Comparison of ENCODE assay signal across 9 mouse cellular contexts in the genomic region with DNA sequence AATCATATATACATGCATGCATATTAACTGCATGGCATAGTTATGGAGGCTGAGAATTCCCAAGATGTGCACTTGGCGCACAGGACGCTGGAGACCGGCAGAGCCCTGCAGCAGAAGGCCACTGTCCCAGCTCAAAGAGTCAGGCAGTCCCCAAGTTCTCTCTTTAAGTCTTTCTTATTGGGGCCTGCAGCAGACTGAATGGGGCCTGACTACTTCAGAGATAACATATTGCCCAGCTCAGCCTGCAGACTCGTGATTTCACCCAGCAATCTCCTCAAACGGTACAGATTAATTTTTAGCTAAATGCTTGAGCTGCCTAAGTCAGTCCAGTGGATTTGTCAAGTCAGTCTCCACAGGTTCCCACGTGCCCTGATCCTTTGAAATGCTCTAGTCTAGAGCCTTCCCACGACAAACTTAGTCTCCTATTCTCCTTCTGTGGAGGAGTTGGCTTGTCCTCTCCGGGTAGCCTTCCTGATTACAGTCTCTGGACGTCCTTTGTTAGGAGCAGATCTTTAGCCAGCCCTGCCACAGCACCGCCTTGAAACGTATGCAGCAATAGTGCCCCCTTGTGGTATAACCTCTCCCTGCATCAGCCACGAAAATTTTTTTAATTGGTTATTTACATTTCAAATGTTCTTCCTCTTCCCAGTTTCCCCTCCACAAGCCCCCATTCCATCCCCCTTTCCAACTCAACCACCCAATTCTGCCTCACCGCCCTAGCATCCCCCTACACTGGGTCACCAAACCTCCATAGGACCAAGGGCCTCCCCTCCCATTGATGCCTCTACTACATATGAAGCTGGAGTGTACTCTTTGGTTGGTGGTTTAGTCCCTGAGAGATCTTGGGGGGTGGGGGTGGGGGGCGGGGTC. TPM values are rescaled to one million over a fixed set of nuclear protein-coding genes. Genes with fewer than 3 reads are reported as not detected.
DNase-seq lines count a peak whose midpoint lies in the region; ATAC-seq and TF ChIP-seq lines count a peak whose summit lies in the region.
"Had no signal": no experiment of that assay in that cellular context is flagged by ENCODE, and none has a peak within 500 bp of the region (broad histone marks: within the 10 kb centered on the region; RNA-seq: fewer than 3 reads in every experiment).

No protein-coding gene starts in this region.

- DNase-seq in G1E (ENCODE audit: low spot score), result no peak
- DNase-seq in forebrain, embryonic 14.5 days (ENCODE audit: low spot score), result peak; percentile 90
- peak; percentile 73 to 76 for DNase-seq in heart, postnatal 36 days
- peak; percentile 75 for DNase-seq in layer of hippocampus, adult 11-12 months (ENCODE audit: low spot score)
- DNase-seq in liver, postnatal 0 days, result peak; percentile 71
- peak; percentile 28 to 34 for DNase-seq in thymus, adult 18-20 months

- H3K36me3 ChIP-seq in G1E (replicated peaks), result peaks cover 50% of the 10 kb centered on the region
- no peaks in the 10 kb centered on the region for H3K36me3 ChIP-seq in forebrain, embryonic 14.5 days (ENCODE audit: control insufficient read depth, insufficient read depth, low read length)
- H3K36me3 ChIP-seq in liver, postnatal 0 days (replicated peaks; ENCODE audit: insufficient read depth, low read length), result no peaks in the 10 kb centered on the region

- ATAC-seq in G1E (ENCODE audit: extremely low read depth, insufficient number of reproducible peaks, low FRiP score, poor library complexity, severe bottlenecking), result peak; percentile 60
- peak; percentile 88; the same call in 1 of the 2 replicates for ATAC-seq in cerebellum, adult (ENCODE audit: insufficient number of reproducible peaks, low FRiP score, low TSS enrichment)
- ATAC-seq in forebrain, embryonic 14.5 days, result peak; percentile 88
- ATAC-seq in liver, postnatal 0 days, result peak; percentile 81
- peak; percentile 56; the same call in 1 of the 2 replicates for ATAC-seq in neutrophil, adult 5-6 weeks (ENCODE audit: extremely low read depth, insufficient number of reproducible peaks, low FRiP score, poor library complexity, severe bottlenecking)

- peaks cover 5% of the 10 kb centered on the region for H3K9me3 ChIP-seq in G1E (replicated peaks)
- H3K9me3 ChIP-seq in forebrain, embryonic 14.5 days (replicated peaks; ENCODE audit: control insufficient read depth, low read length), result no peaks in the 10 kb centered on the region
- no peaks in the 10 kb centered on the region for H3K9me3 ChIP-seq in liver, postnatal 0 days (ENCODE audit: low read length)

- WGBS in forebrain, embryonic 14.5 days, result 25% methylated on average over 14 of the region's 14 CpGs
- WGBS in liver, postnatal 0 days (ENCODE audit: insufficient replicate concordance), result 25% methylated on average over 14 of the region's 14 CpGs

- H3K4me3 ChIP-seq in G1E (ENCODE audit: low read depth, low read length), result no peak overlapping the region
- H3K4me3 ChIP-seq in forebrain, embryonic 14.5 days (ENCODE audit: low read depth, low read length), result no peak overlapping the region
- no peak overlapping the region for H3K4me3 ChIP-seq in liver, postnatal 0 days (ENCODE audit: low read depth, low read length)
- H3K4me3 ChIP-seq: megakaryocyte, embryonic 14.5 days had no signal

- peak overlapping the region; percentile 40; the same call in 1 of the 2 replicates for H3K9ac ChIP-seq in forebrain, embryonic 14.5 days (ENCODE audit: low read length)
- no peak overlapping the region for H3K9ac ChIP-seq in liver, postnatal 0 days (replicated peaks)

- TF ChIP-seq CTCF in G1E (IDR thresholded peaks at IDR 0.05; ENCODE audit: low read depth, low read length), result peak; percentile 66
- peak; percentile 91 for TF ChIP-seq CTCF in liver, postnatal 0 days (IDR thresholded peaks at IDR 0.05; ENCODE audit: low read depth)

- no peak overlapping the region for H3K4me2 ChIP-seq in forebrain, embryonic 14.5 days (ENCODE audit: low read length)
- no peak overlapping the region for H3K4me2 ChIP-seq in liver, postnatal 0 days (ENCODE audit: low read depth, low read length)

- intact Hi-C loops in heart, postnatal 36 days (cut with DNase I), result loop anchor here (1.0 to 2.0 kb wide), 5 partner anchors 50 to 394 kb away; no protein-coding TSS in a partner anchor

- no peaks in the 10 kb centered on the region for H3K27me3 ChIP-seq in G1E (ENCODE audit: insufficient read depth, low read length)
- no peaks in the 10 kb centered on the region for H3K27me3 ChIP-seq in forebrain, embryonic 14.5 days (replicated peaks; ENCODE audit: control insufficient read depth, insufficient read depth, low read length)
- no peaks in the 10 kb centered on the region for H3K27me3 ChIP-seq in liver, postnatal 0 days (ENCODE audit: insufficient read depth, low read length)

- no peak; the same call in 1 of the 2 replicates for TF ChIP-seq EP300 in liver, postnatal 0 days (IDR thresholded peaks at IDR 0.05; ENCODE audit: low read depth)

- peaks cover 16% of the 10 kb centered on the region for H3K4me1 ChIP-seq in G1E (ENCODE audit: insufficient read depth, low read depth, low read length)
- no peaks in the 10 kb centered on the region for H3K4me1 ChIP-seq in forebrain, embryonic 14.5 days (ENCODE audit: control insufficient read depth, insufficient read depth, low read length)
- H3K4me1 ChIP-seq in liver, postnatal 0 days (ENCODE audit: insufficient read depth), result no peaks in the 10 kb centered on the region

- H3K27ac ChIP-seq in forebrain, embryonic 14.5 days (ENCODE audit: low read depth, low read length), result 0 out of 2 replicates have a peak overlapping the region, but pooled peaks have one; percentile 21
- H3K27ac ChIP-seq in liver, postnatal 0 days (ENCODE audit: low read depth), result no peak overlapping the region

RNA-seq across cellular contexts. Expression of a gene that starts 40.9 kb away (rescaled TPM):
- 69.9 and 74.3 TPM in 2 replicates for total RNA-seq in G1E (2014; fragmentation: Nextera tagmentation)
- 73.1 and 75.5 TPM in 2 replicates for total RNA-seq in G1E (2017)
- polyA plus RNA-seq in G1E (2012), result 15.8 and 20.3 TPM in 2 replicates
- polyA plus RNA-seq in forebrain, embryonic 14.5 days (2014; fragmentation: Nextera tagmentation; extraction: Ambion mirVana), result 9.6 and 10.9 TPM in 2 replicates
- total RNA-seq in heart, postnatal 36 days (2021), result 100 to 1,000 TPM; 109 to 113 TPM
- polyA plus RNA-seq in liver, postnatal 0 days (2015; fragmentation: Nextera tagmentation; extraction: Ambion mirVana), result 4.5 and 6.5 TPM in 2 replicates
- 19.9 and 20.5 TPM in 2 replicates for total RNA-seq in neutrophil, adult 5-6 weeks (2017)

RNA-seq across cellular contexts. Expression of a gene that starts 57.6 kb away (rescaled TPM):
- total RNA-seq in G1E (2014; fragmentation: Nextera tagmentation) (not detected in 2 replicates), G1E (2017) (0.17 TPM in 1 of 2 replicates, not detected in the other)
- not detected in 2 replicates for polyA plus RNA-seq in G1E (2012)
- polyA plus RNA-seq in forebrain, embryonic 14.5 days (2014; fragmentation: Nextera tagmentation; extraction: Ambion mirVana), result 0.43 TPM in 1 of 2 replicates, not detected in the other
- total RNA-seq in heart, postnatal 36 days (2021), result 1 to 10 TPM in 1 of 2 experiments, under 1 TPM in 1; 0.84 to 1.1 TPM
- 0.12 and 0.28 TPM in 2 replicates for polyA plus RNA-seq in liver, postnatal 0 days (2015; fragmentation: Nextera tagmentation; extraction: Ambion mirVana)
- total RNA-seq in neutrophil, adult 5-6 weeks (2017), result not detected in 2 replicates
